Mouse (Mus musculus): ENCODE data around the gene Klhl31. TPM values are rescaled to one million over a fixed set of nuclear protein-coding genes. Genes with fewer than 3 reads are reported as not detected.

The Klhl31 gene
- polyA plus RNA-seq, 1 experiment from 2014 or later = 3.3 TPM

- no peaks in the 10 kb centered on the region for H3K36me3 ChIP-seq
- no peak overlapping the region for H3K4me3 ChIP-seq (replicated peaks)
- no peak overlapping the region for H3K9ac ChIP-seq (replicated peaks)
- no peaks in the 10 kb centered on the region; the same call in 1 of the 2 replicates for H3K27me3 ChIP-seq
- no peaks in the 10 kb centered on the region for H3K9me3 ChIP-seq
- H3K4me2 ChIP-seq = no peak overlapping the region
- no peaks in the 10 kb centered on the region for H3K4me1 ChIP-seq (replicated peaks)
- no peak for ATAC-seq (ENCODE audit: insufficient number of reproducible peaks, insufficient read depth, low FRiP score, low TSS enrichment, low read depth)
- no peak overlapping the region for H3K27ac ChIP-seq
- WGBS = 20% methylated on average over 7 of the region's 7 CpGs
Measured at GRCm38 (mm10) chr9:77607840-77608239, 28.5 kb upstream of the Klhl31 start.

DNA sequence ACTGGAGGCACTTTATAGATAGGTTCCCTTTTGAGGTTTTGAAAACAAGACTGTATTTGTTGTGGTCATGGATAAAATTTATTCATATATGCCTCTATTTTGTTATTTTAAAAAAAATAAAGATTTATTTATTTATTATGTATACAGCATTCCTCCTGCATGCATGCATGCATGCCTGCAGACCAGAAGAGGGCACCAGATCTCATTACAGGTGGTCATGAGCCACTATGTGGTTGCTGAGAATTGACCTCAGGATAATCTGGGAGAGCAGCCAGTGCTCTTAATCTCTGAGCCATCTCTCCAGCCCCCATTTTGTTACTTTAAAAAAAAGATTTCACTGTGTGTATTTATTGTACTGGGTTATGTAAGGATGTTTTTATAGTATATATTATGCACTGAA, 25.5 kb upstream of the Klhl31 start:
- H3K36me3 ChIP-seq = no peaks in the 10 kb centered on the region
- H3K4me1 ChIP-seq (replicated peaks) = no peaks in the 10 kb centered on the region
- no peaks in the 10 kb centered on the region; the same call in 1 of the 2 replicates for H3K27me3 ChIP-seq
- no peak overlapping the region for H3K4me3 ChIP-seq (replicated peaks)
- no peak overlapping the region for H3K27ac ChIP-seq
- H3K9me3 ChIP-seq = peaks cover 6% of the 10 kb centered on the region; the same call in 1 of the 2 replicates
- ATAC-seq (ENCODE audit: insufficient number of reproducible peaks, insufficient read depth, low FRiP score, low TSS enrichment, low read depth) = no peak
- H3K9ac ChIP-seq (replicated peaks) = no peak overlapping the region
- no peak overlapping the region for H3K4me2 ChIP-seq

DNA sequence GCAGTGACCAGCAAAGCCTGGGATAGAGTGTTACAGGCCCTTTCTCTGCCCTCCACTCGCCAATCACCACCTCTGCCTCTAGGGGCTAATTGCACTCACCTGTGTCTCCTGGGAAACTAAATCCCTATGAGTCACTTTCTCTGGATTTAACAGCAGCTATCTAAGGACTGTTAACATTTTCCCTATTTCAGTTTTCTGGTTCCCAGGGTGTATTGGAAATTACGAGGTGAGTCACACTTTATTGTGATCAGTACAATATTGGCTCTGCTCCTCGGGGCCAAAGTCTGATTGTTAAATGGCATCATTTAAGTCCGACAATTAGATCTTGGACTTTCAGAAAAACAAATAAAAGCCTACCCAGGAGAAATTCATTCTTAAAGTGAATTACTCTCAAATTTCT, 24.0 kb upstream of the Klhl31 start:
- WGBS = 52% methylated on average over 4 of the region's 4 CpGs
- ATAC-seq (ENCODE audit: insufficient number of reproducible peaks, insufficient read depth, low FRiP score, low TSS enrichment, low read depth) = no peak
- no peaks in the 10 kb centered on the region for H3K36me3 ChIP-seq

GRCm38 (mm10) chr9:77615868-77616267, 20.4 kb upstream of the Klhl31 start:
- no peak for ATAC-seq (ENCODE audit: insufficient number of reproducible peaks, insufficient read depth, low FRiP score, low TSS enrichment, low read depth)
- WGBS = 75% methylated on average over 4 of the region's 4 CpGs
- H3K36me3 ChIP-seq = no peaks in the 10 kb centered on the region
- H3K9me3 ChIP-seq = peaks cover 6% of the 10 kb centered on the region; the same call in 1 of the 2 replicates
- no peak overlapping the region for H3K9ac ChIP-seq (replicated peaks)
- no peak overlapping the region for H3K4me3 ChIP-seq (replicated peaks)
- H3K4me2 ChIP-seq = no peak overlapping the region
- H3K27ac ChIP-seq = no peak overlapping the region
- H3K4me1 ChIP-seq (replicated peaks) = no peaks in the 10 kb centered on the region
- no peaks in the 10 kb centered on the region; the same call in 1 of the 2 replicates for H3K27me3 ChIP-seq

More for the DNA sequence above, 24.0 kb upstream of the Klhl31 start:
- Histone ChIP-seq H3K4me2 (no peak overlapping the region), H3K4me1 (replicated peaks) (no peaks in the 10 kb centered on the region), H3K9me3 (peaks cover 6% of the 10 kb centered on the region; the same call in 1 of the 2 replicates), H3K27ac (no peak overlapping the region), H3K27me3 (no peaks in the 10 kb centered on the region; the same call in 1 of the 2 replicates), H3K4me3 (replicated peaks) (no peak overlapping the region), H3K9ac (replicated peaks) (no peak overlapping the region)

GRCm38 (mm10) chr9:77616796-77617195, 19.5 kb upstream of the Klhl31 start:
- Histone ChIP-seq H3K9me3 (peaks cover 6% of the 10 kb centered on the region; the same call in 1 of the 2 replicates), H3K27ac (no peak overlapping the region), H3K4me2 (no peak overlapping the region), H3K27me3 (no peaks in the 10 kb centered on the region; the same call in 1 of the 2 replicates), H3K4me3 (replicated peaks) (no peak overlapping the region), H3K9ac (replicated peaks) (no peak overlapping the region), H3K36me3 (no peaks in the 10 kb centered on the region), H3K4me1 (replicated peaks) (no peaks in the 10 kb centered on the region)
- no peak for ATAC-seq (ENCODE audit: insufficient number of reproducible peaks, insufficient read depth, low FRiP score, low TSS enrichment, low read depth)
- WGBS = 45% methylated on average over 4 of the region's 4 CpGs

- no peak overlapping the region for H3K4me3 ChIP-seq (replicated peaks)
- no peak overlapping the region for H3K4me2 ChIP-seq
- ATAC-seq (ENCODE audit: insufficient number of reproducible peaks, insufficient read depth, low FRiP score, low TSS enrichment, low read depth) = no peak
- no peak overlapping the region for H3K27ac ChIP-seq
- 62% methylated on average over 6 of the region's 6 CpGs for WGBS
- H3K27me3 ChIP-seq = no peaks in the 10 kb centered on the region
- no peak overlapping the region for H3K9ac ChIP-seq (replicated peaks)
- peaks cover 6% of the 10 kb centered on the region; the same call in 1 of the 2 replicates for H3K9me3 ChIP-seq
- H3K4me1 ChIP-seq (replicated peaks) = no peaks in the 10 kb centered on the region
- no peaks in the 10 kb centered on the region for H3K36me3 ChIP-seq
Measured at GRCm38 (mm10) chr9:77617751-77618150, 18.5 kb upstream of the Klhl31 start.

- H3K9ac ChIP-seq (replicated peaks) = no peak overlapping the region
- no peaks in the 10 kb centered on the region for H3K4me1 ChIP-seq (replicated peaks)
- 81% methylated on average over 2 of the region's 2 CpGs for WGBS
- no peak overlapping the region for H3K4me3 ChIP-seq (replicated peaks)
- no peak overlapping the region for H3K4me2 ChIP-seq
- no peaks in the 10 kb centered on the region for H3K36me3 ChIP-seq
- ATAC-seq (ENCODE audit: insufficient number of reproducible peaks, insufficient read depth, low FRiP score, low TSS enrichment, low read depth) = no peak
- no peak overlapping the region for H3K27ac ChIP-seq
- no peaks in the 10 kb centered on the region for H3K27me3 ChIP-seq
- peaks cover 6% of the 10 kb centered on the region; the same call in 1 of the 2 replicates for H3K9me3 ChIP-seq
Measured at GRCm38 (mm10) chr9:77618392-77618791, 17.9 kb upstream of the Klhl31 start.

GRCm38 (mm10) chr9:77620077-77620476, 16.2 kb upstream of the Klhl31 start:
- 84% methylated on average over 6 of the region's 6 CpGs for WGBS
- ATAC-seq (ENCODE audit: insufficient number of reproducible peaks, insufficient read depth, low FRiP score, low TSS enrichment, low read depth) = no peak
- no peaks in the 10 kb centered on the region for H3K4me1 ChIP-seq (replicated peaks)

DNA sequence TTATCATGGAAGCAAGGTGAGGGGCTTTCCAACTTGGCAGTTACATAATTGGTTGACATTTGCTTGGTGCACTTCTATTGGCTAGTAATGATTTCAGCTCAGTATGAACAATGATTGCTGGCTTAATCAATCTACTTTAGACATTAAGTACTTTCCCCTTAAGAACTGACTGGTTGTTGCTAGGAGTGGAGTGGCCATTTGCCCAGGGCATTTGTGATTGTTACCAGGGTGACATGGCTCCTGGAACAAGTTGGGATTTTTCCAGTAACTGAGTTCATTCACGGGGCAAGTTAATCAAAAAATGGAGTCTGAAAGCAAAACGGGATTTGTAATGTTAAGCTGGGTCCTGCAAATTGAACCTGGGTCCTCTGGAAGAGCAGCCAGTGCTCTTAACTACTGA, 15.8 kb upstream of the Klhl31 start:
- WGBS = 77% methylated on average over 2 of the region's 2 CpGs
- Histone ChIP-seq H3K4me3 (replicated peaks) (no peak overlapping the region), H3K27ac (no peak overlapping the region)

More at GRCm38 (mm10) chr9:77620077-77620476, 16.2 kb upstream of the Klhl31 start:
- Histone ChIP-seq H3K27ac (no peak overlapping the region), H3K36me3 (no peaks in the 10 kb centered on the region), H3K4me3 (replicated peaks) (no peak overlapping the region), H3K9me3 (peaks cover under 1% of the 10 kb centered on the region; the same call in 1 of the 2 replicates), H3K4me2 (no peak overlapping the region), H3K27me3 (no peaks in the 10 kb centered on the region), H3K9ac (replicated peaks) (no peak overlapping the region)

GRCm38 (mm10) chr9:77622874-77623273, 13.4 kb upstream of the Klhl31 start:
- 29% methylated on average over 1 of the region's 1 CpGs for whole genome bisulfite sequencing

More for the DNA sequence above, 15.8 kb upstream of the Klhl31 start:
- no peak overlapping the region for H3K4me2 ChIP-seq
- ATAC-seq (ENCODE audit: insufficient number of reproducible peaks, insufficient read depth, low FRiP score, low TSS enrichment, low read depth) = no peak
- H3K4me1 ChIP-seq (replicated peaks) = no peaks in the 10 kb centered on the region
- H3K9ac ChIP-seq (replicated peaks) = no peak overlapping the region
- no peaks in the 10 kb centered on the region for H3K27me3 ChIP-seq
- H3K36me3 ChIP-seq = no peaks in the 10 kb centered on the region
- no peaks in the 10 kb centered on the region for H3K9me3 ChIP-seq

GRCm38 (mm10) chr9:77623318-77624050, 12.8 kb upstream of the Klhl31 start:
- no peaks in the 10 kb centered on the region for H3K4me1 ChIP-seq (replicated peaks)
- no peaks in the 10 kb centered on the region for H3K27me3 ChIP-seq
- no peaks in the 10 kb centered on the region for H3K36me3 ChIP-seq
- no peak overlapping the region for H3K9ac ChIP-seq (replicated peaks)
- H3K4me2 ChIP-seq = no peak overlapping the region
- no peaks in the 10 kb centered on the region for H3K9me3 ChIP-seq
- H3K4me3 ChIP-seq (replicated peaks) = no peak overlapping the region
- no peak for ATAC-seq (ENCODE audit: insufficient number of reproducible peaks, insufficient read depth, low FRiP score, low TSS enrichment, low read depth)
- H3K27ac ChIP-seq = no peak overlapping the region
- 73% methylated on average over 6 of the region's 6 CpGs for WGBS

More at GRCm38 (mm10) chr9:77622874-77623273, 13.4 kb upstream of the Klhl31 start:
- no peak overlapping the region for H3K4me3 ChIP-seq (replicated peaks)
- H3K27me3 ChIP-seq = no peaks in the 10 kb centered on the region
- no peaks in the 10 kb centered on the region for H3K4me1 ChIP-seq (replicated peaks)
- H3K9ac ChIP-seq (replicated peaks) = no peak overlapping the region
- ATAC-seq (ENCODE audit: insufficient number of reproducible peaks, insufficient read depth, low FRiP score, low TSS enrichment, low read depth) = no peak
- no peaks in the 10 kb centered on the region for H3K9me3 ChIP-seq
- H3K36me3 ChIP-seq = no peaks in the 10 kb centered on the region
- H3K27ac ChIP-seq = no peak overlapping the region
- no peak overlapping the region for H3K4me2 ChIP-seq

Measured in limb, embryonic 12.5 days (tissue).